Mouse (Mus musculus): ENCODE results near the gene Bex4. TPM values are rescaled to one million over a fixed set of nuclear protein-coding genes. Genes with fewer than 3 reads are reported as not detected.

The Bex4 gene
- 88.2 TPM for polyA plus RNA-seq (2014; fragmentation: Illumina TruSeq; extraction: RNeasy Lipid Tissue Mini Kit (QIAGEN cat#74804); ENCODE audit: insufficient read depth, low read depth, low replicate concordance)

DNA sequence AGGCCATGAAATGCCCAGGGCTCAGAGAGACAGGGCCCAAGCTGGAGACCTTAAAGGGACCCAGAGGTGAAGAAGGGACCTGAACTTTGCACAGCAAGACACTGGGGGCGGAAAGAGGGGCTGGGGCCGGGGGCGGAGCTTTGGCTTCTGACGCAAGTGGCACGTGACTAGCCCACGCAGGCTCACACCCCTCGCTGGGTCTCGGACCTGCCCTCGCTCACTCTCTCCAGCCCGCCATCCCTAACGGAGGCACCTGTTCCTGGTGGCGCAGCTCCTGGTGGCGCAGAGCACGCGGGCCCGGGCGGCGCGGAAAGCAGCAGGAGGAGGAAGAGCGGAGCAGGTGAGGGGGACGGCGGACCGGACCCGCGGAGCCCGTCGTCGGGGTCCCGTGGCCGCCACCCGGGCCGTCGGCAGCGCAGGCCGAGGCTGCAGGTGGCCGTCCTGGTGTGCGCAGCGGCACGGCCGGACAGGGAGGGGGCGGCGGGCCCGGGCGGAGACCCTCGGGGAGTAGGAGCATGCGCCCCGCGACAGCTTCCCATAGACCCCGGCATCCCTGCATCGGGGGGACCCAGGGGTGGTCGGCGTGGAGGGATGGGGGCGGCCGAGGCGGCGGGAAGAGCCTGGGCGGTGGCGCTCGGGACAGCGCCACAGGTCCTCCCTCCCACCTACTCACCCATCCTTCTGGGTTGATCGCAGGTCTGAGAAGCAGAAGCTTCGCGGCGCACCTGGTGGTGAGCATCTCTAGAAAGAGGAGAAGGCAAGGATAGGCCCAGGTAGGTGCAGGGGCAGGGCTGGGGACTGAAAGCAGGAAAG lies at the start of gene Bex4:
Bex4 (plus strand) TSS at position 170 of the 813 bp plus-strand sequence.

DNA sequence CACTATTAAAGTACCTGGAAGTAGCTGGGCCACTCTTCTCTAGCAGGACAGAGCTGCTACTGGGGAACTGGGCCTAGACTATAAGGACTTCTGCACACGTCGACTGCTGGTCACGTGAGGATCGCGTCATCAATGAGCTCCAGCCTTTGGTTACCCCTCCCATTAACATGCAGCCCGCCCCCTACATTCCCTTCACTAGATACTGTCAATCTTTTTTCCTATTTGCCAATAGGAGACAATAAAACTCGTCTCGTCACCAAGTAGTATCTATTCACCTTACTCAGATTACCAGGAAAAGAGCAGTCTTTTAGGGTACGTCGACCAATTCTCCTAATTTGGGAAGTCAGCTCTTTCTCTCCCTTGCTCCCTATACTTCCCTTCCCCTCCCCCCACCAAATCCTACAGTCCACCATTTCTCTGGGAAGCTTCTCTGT lies 33.3 kb downstream of the Bex4 start, which contains the start of gene Tceal8:
Tceal8 (minus strand) TSS at position 225 of the 434 bp plus-strand sequence.

Other genes with a start within 250 kb of the Bex4 start
- 21.1 TPM for gene Arxes2, start 145.2 kb upstream of the Bex4 start, polyA plus RNA-seq (2014; fragmentation: Illumina TruSeq; extraction: RNeasy Lipid Tissue Mini Kit (QIAGEN cat#74804); ENCODE audit: insufficient read depth, low read depth, low replicate concordance)
- 1.6 TPM for gene Arxes1, start 105.6 kb upstream of the Bex4 start, polyA plus RNA-seq (2014; fragmentation: Illumina TruSeq; extraction: RNeasy Lipid Tissue Mini Kit (QIAGEN cat#74804); ENCODE audit: insufficient read depth, low read depth, low replicate concordance)
- gene Bex2, start 70.8 kb upstream of the Bex4 start, polyA plus RNA-seq (2014; fragmentation: Illumina TruSeq; extraction: RNeasy Lipid Tissue Mini Kit (QIAGEN cat#74804); ENCODE audit: insufficient read depth, low read depth, low replicate concordance), result 68.5 TPM
- gene Nxf3, start 53.7 kb upstream of the Bex4 start, polyA plus RNA-seq (2014; fragmentation: Illumina TruSeq; extraction: RNeasy Lipid Tissue Mini Kit (QIAGEN cat#74804); ENCODE audit: insufficient read depth, low read depth, low replicate concordance), result not detected
- 65.3 TPM for gene Tceal8, start 33.3 kb downstream of the Bex4 start, polyA plus RNA-seq (2014; fragmentation: Illumina TruSeq; extraction: RNeasy Lipid Tissue Mini Kit (QIAGEN cat#74804); ENCODE audit: insufficient read depth, low read depth, low replicate concordance)
- 0.37 TPM for gene Tceal5, start 64.9 kb downstream of the Bex4 start, polyA plus RNA-seq (2014; fragmentation: Illumina TruSeq; extraction: RNeasy Lipid Tissue Mini Kit (QIAGEN cat#74804); ENCODE audit: insufficient read depth, low read depth, low replicate concordance)
- not detected for gene Tceal7, start 75.8 kb downstream of the Bex4 start, polyA plus RNA-seq (2014; fragmentation: Illumina TruSeq; extraction: RNeasy Lipid Tissue Mini Kit (QIAGEN cat#74804); ENCODE audit: insufficient read depth, low read depth, low replicate concordance)
- gene Bex1, start 76.5 kb downstream of the Bex4 start, polyA plus RNA-seq (2014; fragmentation: Illumina TruSeq; extraction: RNeasy Lipid Tissue Mini Kit (QIAGEN cat#74804); ENCODE audit: insufficient read depth, low read depth, low replicate concordance), result 6.6 TPM
- 264 TPM for gene Tceal9, start 106.1 kb downstream of the Bex4 start, polyA plus RNA-seq (2014; fragmentation: Illumina TruSeq; extraction: RNeasy Lipid Tissue Mini Kit (QIAGEN cat#74804); ENCODE audit: insufficient read depth, low read depth, low replicate concordance)
- 88.3 TPM for gene Bex3, start 131.3 kb downstream of the Bex4 start, polyA plus RNA-seq (2014; fragmentation: Illumina TruSeq; extraction: RNeasy Lipid Tissue Mini Kit (QIAGEN cat#74804); ENCODE audit: insufficient read depth, low read depth, low replicate concordance)